Mouse (Mus musculus): Measurements from ENCODE around the gene Arfgef3.

DNA sequence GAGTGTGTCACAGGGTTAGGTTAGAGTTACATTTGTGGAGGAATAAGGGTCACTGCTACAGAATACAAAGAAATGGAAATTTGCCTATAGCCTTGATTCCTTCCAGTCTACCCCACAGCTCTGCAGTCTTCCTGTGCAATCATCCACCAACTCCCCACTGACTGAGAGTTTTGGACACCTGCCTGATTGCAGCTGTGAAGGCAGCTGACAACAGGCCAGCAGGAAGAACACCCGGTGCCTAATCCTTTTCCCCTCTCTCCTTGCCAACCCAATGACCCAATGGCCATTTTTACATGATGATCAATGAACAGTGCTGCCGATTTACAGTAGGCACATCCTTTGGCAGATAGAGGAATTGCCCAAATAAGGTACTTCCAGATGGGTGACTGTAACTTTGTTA, 43.6 kb downstream of the Arfgef3 start:
- no peak for TF ChIP-seq CTCF (IDR thresholded peaks at IDR 0.05; ENCODE audit: extremely low read depth, insufficient read depth, low read length)
- TF ChIP-seq POLR2A (IDR thresholded peaks at IDR 0.05; ENCODE audit: extremely low read depth, insufficient read depth, low read length) = no peak
